Mouse (Mus musculus) midbrain, embryonic 10.5 days (tissue): Measurements from ENCODE around the gene Dydc2. TPM values are rescaled to one million over a fixed set of nuclear protein-coding genes. Genes with fewer than 3 reads are reported as not detected.
A peak's percentile ranks its signal among the peaks of the same experiment; 100 is the strongest.

Experiments used
- DNase-seq: peaks from one replicate; pipeline ENCODE4 v3.0.0-alpha.2; 2017; ENCODE audit warnings: low spot score
- H3K27ac ChIP-seq: fragments of 300-500 bp; sonication (generic); replicated peaks from 2 replicates; pipeline ENCODE4 v1.5.1; 2016; ENCODE audit warnings: mild to moderate bottlenecking
- H3K27me3 ChIP-seq: fragments of 300-500 bp; sonication (generic); 2 replicates; pipeline ENCODE4 v1.6.1; 2016; ENCODE audit warnings: low read depth, mild to moderate bottlenecking; ENCODE audit not compliant: poor library complexity, severe bottlenecking
- H3K36me3 ChIP-seq: fragments of 300-500 bp; sonication (generic); 2 replicates; pipeline ENCODE4 v1.6.1; 2016; ENCODE audit warnings: mild to moderate bottlenecking, moderate library complexity
- H3K4me1 ChIP-seq: fragments of 300-500 bp; sonication (generic); 2 replicates; pipeline ENCODE4 v1.6.1; 2016
- H3K4me3 ChIP-seq: fragments of 300-500 bp; sonication (generic); 2 replicates; pipeline ENCODE4 v1.5.1; 2016; ENCODE audit warnings: mild to moderate bottlenecking, moderate library complexity
- H3K9me3 ChIP-seq: fragments of 300-500 bp; sonication (generic); replicated peaks from 2 replicates; pipeline ENCODE4 v1.6.1; 2016; ENCODE audit warnings: mild to moderate bottlenecking
- WGBS: fragments of 180-500 bp; shearing (Covaris S2); methylation state at CpG from one replicate; pipeline ENCODE4 v1.1.7; 2016; 5-methylcytosine and 5-hydroxymethylcytosine counted together
- polyA plus RNA-seq: library from polyadenylated mRNA; unstranded; fragments of >200 nt; fragmentation: Nextera tagmentation; extraction: Ambion mirVana; gene quantifications from 2 replicates; pipeline ENCODE4 v1.2.1, GENCODE M21; 2016

Dydc2 gene
- polyA plus RNA-seq, 1 experiment from 2014 or later: 0.30 TPM

- 84% methylated on average over 6 of the region's 6 CpGs for WGBS
These were observed 38.0 kb downstream of the Dydc2 start for GRCm38 (mm10) chr14:41030989-41031513.

GRCm38 (mm10) chr14:41029303-41029702 lies 39.7 kb downstream of the Dydc2 start:
- 80% methylated on average over 4 of the region's 4 CpGs for WGBS
- no peak for DNase-seq
- no peaks in the 10 kb centered on the region for H3K4me1 ChIP-seq
- H3K36me3 ChIP-seq: no peaks in the 10 kb centered on the region
- no peaks in the 10 kb centered on the region for H3K9me3 ChIP-seq
- no peak overlapping the region for H3K27ac ChIP-seq
- H3K4me3 ChIP-seq: no peak overlapping the region
- H3K27me3 ChIP-seq: no peaks in the 10 kb centered on the region

More at GRCm38 (mm10) chr14:41030989-41031513, 38.0 kb downstream of the Dydc2 start:
- Histone ChIP-seq H3K9me3 (no peaks in the 10 kb centered on the region), H3K27ac (no peak overlapping the region), H3K4me3 (no peak overlapping the region), H3K36me3 (no peaks in the 10 kb centered on the region), H3K4me1 (no peaks in the 10 kb centered on the region), H3K27me3 (no peaks in the 10 kb centered on the region)
- DNase-seq: no peak

GRCm38 (mm10) chr14:41025594-41026284 lies 43.3 kb downstream of the Dydc2 start:
- no peaks in the 10 kb centered on the region for H3K36me3 ChIP-seq
- no peak overlapping the region for H3K4me3 ChIP-seq
- no peak for DNase-seq
- 82% methylated on average over 7 of the region's 7 CpGs for WGBS
- no peaks in the 10 kb centered on the region for H3K27me3 ChIP-seq
- H3K27ac ChIP-seq: no peak overlapping the region
- no peaks in the 10 kb centered on the region for H3K4me1 ChIP-seq
- H3K9me3 ChIP-seq: no peaks in the 10 kb centered on the region

GRCm38 (mm10) chr14:41025087-41025486 lies 43.9 kb downstream of the Dydc2 start:
- DNase-seq: no peak
- WGBS: 92% methylated on average over 2 of the region's 2 CpGs

GRCm38 (mm10) chr14:41021246-41021645 lies 47.8 kb downstream of the Dydc2 start:
- WGBS: 87% methylated on average over 3 of the region's 3 CpGs
- Histone ChIP-seq H3K36me3 (no peaks in the 10 kb centered on the region), H3K27me3 (no peaks in the 10 kb centered on the region), H3K4me3 (no peak overlapping the region), H3K27ac (no peak overlapping the region), H3K4me1 (no peaks in the 10 kb centered on the region), H3K9me3 (no peaks in the 10 kb centered on the region)
- DNase-seq: no peak

More at GRCm38 (mm10) chr14:41025087-41025486, 43.9 kb downstream of the Dydc2 start:
- no peak overlapping the region for H3K27ac ChIP-seq
- H3K9me3 ChIP-seq: no peaks in the 10 kb centered on the region
- H3K36me3 ChIP-seq: no peaks in the 10 kb centered on the region
- no peak overlapping the region for H3K4me3 ChIP-seq
- H3K4me1 ChIP-seq: no peaks in the 10 kb centered on the region
- H3K27me3 ChIP-seq: no peaks in the 10 kb centered on the region

- H3K27me3 ChIP-seq: no peaks in the 10 kb centered on the region
- H3K4me3 ChIP-seq: no peak overlapping the region
- H3K9me3 ChIP-seq: no peaks in the 10 kb centered on the region
- DNase-seq: no peak
- no peak overlapping the region for H3K27ac ChIP-seq
- H3K4me1 ChIP-seq: peaks cover 16% of the 10 kb centered on the region
- 86% methylated on average over 5 of the region's 5 CpGs for WGBS
- no peaks in the 10 kb centered on the region for H3K36me3 ChIP-seq
These were observed 51.5 kb downstream of the Dydc2 start for GRCm38 (mm10) chr14:41017460-41017859.

- peaks cover 16% of the 10 kb centered on the region for H3K4me1 ChIP-seq
- H3K27me3 ChIP-seq: no peaks in the 10 kb centered on the region
- no peaks in the 10 kb centered on the region for H3K36me3 ChIP-seq
- 77% methylated on average over 5 of the region's 5 CpGs for WGBS
- DNase-seq: no peak
- no peak overlapping the region for H3K4me3 ChIP-seq
- no peak overlapping the region for H3K27ac ChIP-seq
- H3K9me3 ChIP-seq: no peaks in the 10 kb centered on the region
These were observed 54.2 kb downstream of the Dydc2 start for GRCm38 (mm10) chr14:41014701-41015240.

GRCm38 (mm10) chr14:41013630-41014613 lies 55.1 kb downstream of the Dydc2 start, which contains the start of gene Fam213a:
Fam213a (minus strand) TSS chr14:41013788.
- WGBS: 5% methylated on average over 32 of the region's 32 CpGs
- no peaks in the 10 kb centered on the region for H3K36me3 ChIP-seq
- peaks cover 16% of the 10 kb centered on the region for H3K4me1 ChIP-seq
- no peaks in the 10 kb centered on the region for H3K27me3 ChIP-seq
- no peaks in the 10 kb centered on the region for H3K9me3 ChIP-seq
- H3K4me3 ChIP-seq: peak within 1 kb of the TSS; percentile 72
- H3K27ac ChIP-seq: peak within 1 kb of the TSS; percentile 87
- peak; percentile 88 for DNase-seq

GRCm38 (mm10) chr14:41013143-41013542 lies 55.9 kb downstream of the Dydc2 start:
- H3K36me3 ChIP-seq: no peaks in the 10 kb centered on the region
- 24% methylated on average over 9 of the region's 9 CpGs for WGBS

GRCm38 (mm10) chr14:41011916-41012315 lies 57.1 kb downstream of the Dydc2 start:
- Histone ChIP-seq H3K27ac (no peak overlapping the region), H3K4me3 (no peak overlapping the region), H3K9me3 (no peaks in the 10 kb centered on the region), H3K36me3 (no peaks in the 10 kb centered on the region), H3K4me1 (peaks cover 26% of the 10 kb centered on the region), H3K27me3 (no peaks in the 10 kb centered on the region)
- 89% methylated on average over 3 of the region's 3 CpGs for WGBS
- DNase-seq: no peak

More at GRCm38 (mm10) chr14:41013143-41013542, 55.9 kb downstream of the Dydc2 start:
- Histone ChIP-seq H3K27ac (peak overlapping the region; percentile 87), H3K4me1 (peaks cover 17% of the 10 kb centered on the region), H3K9me3 (no peaks in the 10 kb centered on the region), H3K27me3 (no peaks in the 10 kb centered on the region), H3K4me3 (peak overlapping the region; percentile 72)
- no peak for DNase-seq

- no peak overlapping the region for H3K4me3 ChIP-seq
- peak overlapping the region; percentile 38; the same call in 1 of the 2 replicates for H3K27ac ChIP-seq
- H3K4me1 ChIP-seq: peaks cover 36% of the 10 kb centered on the region
- 0 out of 2 replicates have a peak, but pooled peaks cover 4% of the 10 kb centered on the region for H3K27me3 ChIP-seq
- WGBS: 65% methylated on average over 2 of the region's 2 CpGs
- H3K9me3 ChIP-seq: no peaks in the 10 kb centered on the region
- no peak for DNase-seq
- no peaks in the 10 kb centered on the region for H3K36me3 ChIP-seq
These were observed 60.9 kb downstream of the Dydc2 start for GRCm38 (mm10) chr14:41008138-41008537.

- peaks cover 34% of the 10 kb centered on the region for H3K4me1 ChIP-seq
- no peak for DNase-seq
- H3K27me3 ChIP-seq: 0 out of 2 replicates have a peak, but pooled peaks cover 5% of the 10 kb centered on the region
- H3K36me3 ChIP-seq: no peaks in the 10 kb centered on the region
- peak overlapping the region; percentile 38; the same call in 1 of the 2 replicates for H3K27ac ChIP-seq
- WGBS: 38% methylated on average over 5 of the region's 5 CpGs
- no peaks in the 10 kb centered on the region for H3K9me3 ChIP-seq
- no peak overlapping the region for H3K4me3 ChIP-seq
These were observed 61.4 kb downstream of the Dydc2 start for GRCm38 (mm10) chr14:41007641-41008040.
